Mouse (Mus musculus) heart, adult 2 months (tissue): Measurements from ENCODE around the gene Arhgap1.

Experiments used
- CTCF ChIP-seq: fragments of 200-600 bp; IDR thresholded peaks from 2 replicates; pipeline ENCODE4 v1.8.1; 2022; ENCODE audit warnings: antibody characterized with exemption, mild to moderate bottlenecking, moderate library complexity
- POLR2A ChIP-seq: fragments of 200-500 bp; IDR thresholded peaks from 2 replicates; pipeline ENCODE4 v1.6.1; 2011; ENCODE audit warnings: mild to moderate bottlenecking, low read depth, low read length, control low read depth; ENCODE audit not compliant: insufficient read depth

DNA sequence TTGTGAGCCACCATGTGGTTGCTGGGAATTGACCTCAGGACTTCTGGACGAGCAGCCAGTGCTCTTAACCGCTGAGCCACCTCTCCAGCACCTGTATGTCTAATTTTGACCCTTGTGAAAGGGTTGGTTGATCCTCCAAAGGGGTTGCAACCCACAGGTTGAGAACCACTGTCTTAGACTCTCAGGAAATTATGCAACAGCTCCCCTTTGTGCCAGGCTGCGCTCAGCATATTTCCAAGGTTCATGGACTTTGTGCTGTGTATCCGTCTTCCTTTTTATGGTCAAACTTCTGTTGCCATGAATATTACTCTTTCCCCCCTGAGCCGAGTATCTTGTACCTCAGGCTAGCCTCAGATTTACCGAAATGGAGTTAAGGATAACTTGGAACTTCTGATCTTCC lies 11.3 kb downstream of the Arhgap1 start:
- no peak for TF ChIP-seq CTCF
- no peak for TF ChIP-seq POLR2A
